Mouse (Mus musculus) midbrain, embryonic 16.5 days (tissue): ENCODE data around the gene Wdr3. TPM values are rescaled to one million over a fixed set of nuclear protein-coding genes. Genes with fewer than 3 reads are reported as not detected.

Experiments
- ATAC-seq: fragments of 200-750 bp; cut with Nextera tagmentation; 2 replicates; pipeline ENCODE4 v1.8.0; 2017; ENCODE audit warnings: moderate TSS enrichment
- H3K27ac ChIP-seq: fragments of 300-500 bp; sonication (generic); 2 replicates; pipeline ENCODE4 v1.5.1; 2014; ENCODE audit warnings: mild to moderate bottlenecking, low read length, mixed read lengths
- H3K27me3 ChIP-seq: fragments of 300-500 bp; sonication (generic); 2 replicates; pipeline ENCODE4 v1.6.1; 2014; ENCODE audit warnings: low read depth, low read length, mixed read lengths; ENCODE audit not compliant: control insufficient read depth, insufficient read depth
- H3K36me3 ChIP-seq: fragments of 300-500 bp; sonication (generic); 2 replicates; pipeline ENCODE4 v1.6.1; 2014; ENCODE audit warnings: mild to moderate bottlenecking, low read length, moderate library complexity, mixed read lengths; ENCODE audit not compliant: control insufficient read depth, insufficient read depth
- H3K4me1 ChIP-seq: fragments of 300-500 bp; sonication (generic); 2 replicates; pipeline ENCODE4 v1.6.1; 2014; ENCODE audit warnings: mild to moderate bottlenecking, low read length, mixed read lengths; ENCODE audit not compliant: control insufficient read depth, insufficient read depth
- H3K4me2 ChIP-seq: fragments of 300-500 bp; sonication (generic); 2 replicates; pipeline ENCODE4 v1.6.1; 2014; ENCODE audit warnings: mild to moderate bottlenecking, low read length, mixed read lengths
- H3K4me3 ChIP-seq: fragments of 300-500 bp; sonication (generic); 2 replicates; pipeline ENCODE4 v1.5.1; 2014; ENCODE audit warnings: low read depth, mild to moderate bottlenecking, low read length, moderate library complexity, mixed read lengths
- H3K9ac ChIP-seq: fragments of 300-500 bp; sonication (generic); 2 replicates; pipeline ENCODE4 v1.6.1; 2014; ENCODE audit warnings: low read depth, low read length, mixed read lengths
- H3K9me3 ChIP-seq: fragments of 300-500 bp; sonication (generic); replicated peaks from 2 replicates; pipeline ENCODE4 v1.6.1; 2014; ENCODE audit warnings: mild to moderate bottlenecking, low read length, mixed read lengths; ENCODE audit not compliant: control insufficient read depth, poor library complexity, severe bottlenecking
- WGBS: fragments of 180-500 bp; shearing (Covaris S2); extraction: QIAGEN DNeasy Blood & Tissue Kit; methylation state at CpG from one replicate; pipeline ENCODE4 v1.1.7; 2014; 5-methylcytosine and 5-hydroxymethylcytosine counted together
- polyA plus RNA-seq: library from polyadenylated mRNA; unstranded; fragments of >200 nt; fragmentation: Nextera tagmentation; extraction: Ambion mirVana; gene quantifications from 2 replicates; pipeline ENCODE4 v1.2.1, GENCODE M21; 2015

Wdr3 gene
- polyA plus RNA-seq, result 32.0 and 44.2 TPM in 2 replicates

GRCm38 (mm10) chr3:100162315-100163105 lies at the start of gene Wdr3, which contains the start of gene Gdap2:
TSS of gene Wdr3 (minus strand) at chr3:100162407.
TSS of gene Gdap2 (plus strand) at chr3:100162381.
- no peaks in the 10 kb centered on the region for H3K27me3 ChIP-seq
- WGBS, result under 1% methylated on average over 55 of the region's 55 CpGs
- peak within 1 kb of the TSS; percentile 90 for H3K4me2 ChIP-seq
- H3K9me3 ChIP-seq, result no peaks in the 10 kb centered on the region
- peak; percentile 99 for ATAC-seq
- H3K36me3 ChIP-seq, result peaks cover 7% of the 10 kb centered on the region; the same call in 1 of the 2 replicates
- peaks cover 15% of the 10 kb centered on the region for H3K4me1 ChIP-seq
- peak within 1 kb of the TSS; percentile 98 for H3K9ac ChIP-seq
- H3K27ac ChIP-seq, result peak within 1 kb of the TSS; percentile 95
- peak within 1 kb of the TSS; percentile 96 for H3K4me3 ChIP-seq

- no peak overlapping the region for H3K4me2 ChIP-seq
These were observed 44.8 kb upstream of the Wdr3 start for GRCm38 (mm10) chr3:100206973-100207372.

GRCm38 (mm10) chr3:100201554-100201953 lies 39.3 kb upstream of the Wdr3 start:
- Histone ChIP-seq H3K4me2 (no peak overlapping the region), H3K27me3 (no peaks in the 10 kb centered on the region), H3K27ac (no peak overlapping the region), H3K9me3 (no peaks in the 10 kb centered on the region), H3K36me3 (peaks cover 30% of the 10 kb centered on the region), H3K4me1 (no peaks in the 10 kb centered on the region), H3K4me3 (no peak overlapping the region), H3K9ac (no peak overlapping the region)
- 94% methylated on average over 7 of the region's 7 CpGs for WGBS
- ATAC-seq, result no peak

More at GRCm38 (mm10) chr3:100206973-100207372, 44.8 kb upstream of the Wdr3 start:
- H3K4me1 ChIP-seq, result no peaks in the 10 kb centered on the region
- no peak overlapping the region for H3K4me3 ChIP-seq
- H3K36me3 ChIP-seq, result peaks cover 26% of the 10 kb centered on the region
- no peak overlapping the region for H3K27ac ChIP-seq
- 69% methylated on average over 1 of the region's 1 CpGs for WGBS
- no peak for ATAC-seq
- H3K9me3 ChIP-seq, result no peaks in the 10 kb centered on the region
- no peaks in the 10 kb centered on the region for H3K27me3 ChIP-seq
- H3K9ac ChIP-seq, result no peak overlapping the region

GRCm38 (mm10) chr3:100194210-100194609 lies 32.0 kb upstream of the Wdr3 start:
- no peak for ATAC-seq
- Histone ChIP-seq H3K4me1 (no peaks in the 10 kb centered on the region), H3K9ac (no peak overlapping the region), H3K27ac (no peak overlapping the region), H3K4me3 (no peak overlapping the region), H3K36me3 (peaks cover 8% of the 10 kb centered on the region), H3K4me2 (no peak overlapping the region), H3K27me3 (no peaks in the 10 kb centered on the region), H3K9me3 (no peaks in the 10 kb centered on the region)
- 73% methylated on average over 5 of the region's 5 CpGs for WGBS

- Histone ChIP-seq H3K27me3 (no peaks in the 10 kb centered on the region), H3K4me3 (no peak overlapping the region), H3K9me3 (no peaks in the 10 kb centered on the region), H3K9ac (no peak overlapping the region), H3K4me1 (no peaks in the 10 kb centered on the region), H3K4me2 (no peak overlapping the region), H3K36me3 (peaks cover 14% of the 10 kb centered on the region), H3K27ac (no peak overlapping the region)
- WGBS, result 79% methylated on average over 11 of the region's 11 CpGs
- peak; percentile 64 for ATAC-seq
These were observed 27.7 kb upstream of the Wdr3 start for GRCm38 (mm10) chr3:100189861-100190260.

GRCm38 (mm10) chr3:100189444-100189843 lies 27.2 kb upstream of the Wdr3 start:
- WGBS, result 38% methylated on average over 1 of the region's 1 CpGs
- Histone ChIP-seq H3K4me1 (no peaks in the 10 kb centered on the region), H3K4me3 (no peak overlapping the region), H3K9ac (no peak overlapping the region), H3K27me3 (no peaks in the 10 kb centered on the region), H3K4me2 (no peak overlapping the region), H3K27ac (no peak overlapping the region), H3K9me3 (no peaks in the 10 kb centered on the region), H3K36me3 (peaks cover 14% of the 10 kb centered on the region)
- peak; percentile 91 for ATAC-seq

GRCm38 (mm10) chr3:100180471-100180870 lies 18.3 kb upstream of the Wdr3 start:
- H3K9me3 ChIP-seq, result no peaks in the 10 kb centered on the region
- H3K4me2 ChIP-seq, result no peak overlapping the region

GRCm38 (mm10) chr3:100176031-100176430 lies 13.8 kb upstream of the Wdr3 start:
- no peak overlapping the region for H3K27ac ChIP-seq
- H3K4me1 ChIP-seq, result no peaks in the 10 kb centered on the region
- no peaks in the 10 kb centered on the region for H3K27me3 ChIP-seq
- WGBS, result 92% methylated on average over 2 of the region's 2 CpGs
- no peak overlapping the region for H3K4me2 ChIP-seq
- no peak for ATAC-seq
- no peaks in the 10 kb centered on the region for H3K9me3 ChIP-seq
- peaks cover 37% of the 10 kb centered on the region for H3K36me3 ChIP-seq
- no peak overlapping the region for H3K4me3 ChIP-seq
- H3K9ac ChIP-seq, result no peak overlapping the region

More at GRCm38 (mm10) chr3:100180471-100180870, 18.3 kb upstream of the Wdr3 start:
- no peaks in the 10 kb centered on the region for H3K27me3 ChIP-seq
- peaks cover 22% of the 10 kb centered on the region for H3K36me3 ChIP-seq
- 92% methylated on average over 3 of the region's 3 CpGs for WGBS
- H3K27ac ChIP-seq, result no peak overlapping the region
- no peak overlapping the region for H3K9ac ChIP-seq
- H3K4me1 ChIP-seq, result no peaks in the 10 kb centered on the region
- no peak overlapping the region for H3K4me3 ChIP-seq
- no peak for ATAC-seq

GRCm38 (mm10) chr3:100164991-100165390 lies 2.8 kb upstream of the Wdr3 start:
- H3K4me1 ChIP-seq, result peaks cover 15% of the 10 kb centered on the region
- no peaks in the 10 kb centered on the region for H3K9me3 ChIP-seq
- no peak overlapping the region for H3K9ac ChIP-seq
- H3K4me2 ChIP-seq, result no peak overlapping the region
- H3K27ac ChIP-seq, result no peak overlapping the region
- H3K36me3 ChIP-seq, result 0 out of 2 replicates have a peak, but pooled peaks cover 2% of the 10 kb centered on the region
- no peaks in the 10 kb centered on the region for H3K27me3 ChIP-seq
- no peak for ATAC-seq
- no peak overlapping the region for H3K4me3 ChIP-seq
